Mouse (Mus musculus) embryonic facial prominence, embryonic 15.5 days (tissue): ENCODE data around the gene Dhrs9. TPM values are rescaled to one million over a fixed set of nuclear protein-coding genes. Genes with fewer than 3 reads are reported as not detected.
A peak's percentile ranks its signal among the peaks of the same experiment; 100 is the strongest.

Experiments used
- ATAC-seq: fragments of 200-750 bp; cut with Nextera tagmentation; 2 replicates; pipeline ENCODE4 v1.8.0; 2017; ENCODE audit warnings: low read depth, moderate TSS enrichment; ENCODE audit not compliant: insufficient number of reproducible peaks, low FRiP score, low TSS enrichment
- H3K27ac ChIP-seq: fragments of 300-500 bp; sonication (generic); replicated peaks from 2 replicates; pipeline ENCODE4 v1.5.1; 2015; ENCODE audit warnings: mild to moderate bottlenecking, inconsistent platforms
- H3K27me3 ChIP-seq: fragments of 300-500 bp; sonication (generic); 2 replicates; pipeline ENCODE4 v1.6.1; 2015; ENCODE audit warnings: inconsistent platforms
- H3K36me3 ChIP-seq: fragments of 300-500 bp; sonication (generic); 2 replicates; pipeline ENCODE4 v1.6.1; 2015; ENCODE audit warnings: mild to moderate bottlenecking, inconsistent platforms
- H3K4me1 ChIP-seq: fragments of 300-500 bp; sonication (generic); 2 replicates; pipeline ENCODE4 v1.6.1; 2015; ENCODE audit warnings: inconsistent platforms
- H3K4me2 ChIP-seq: fragments of 300-500 bp; sonication (generic); replicated peaks from 2 replicates; pipeline ENCODE4 v1.6.1; 2015; ENCODE audit warnings: mild to moderate bottlenecking, inconsistent platforms
- H3K4me3 ChIP-seq: fragments of 300-500 bp; sonication (generic); replicated peaks from 2 replicates; pipeline ENCODE4 v1.5.1; 2015; ENCODE audit warnings: mild to moderate bottlenecking, inconsistent platforms
- H3K9ac ChIP-seq: fragments of 300-500 bp; sonication (generic); 2 replicates; pipeline ENCODE4 v1.6.1; 2015; ENCODE audit warnings: inconsistent platforms
- H3K9me3 ChIP-seq: fragments of 300-500 bp; sonication (generic); replicated peaks from 2 replicates; pipeline ENCODE4 v1.6.1; 2016; ENCODE audit warnings: inconsistent platforms
- WGBS: fragments of 180-500 bp; shearing (Covaris S2); methylation state at CpG from one replicate; pipeline ENCODE4 v1.1.7; 2015; 5-methylcytosine and 5-hydroxymethylcytosine counted together
- polyA plus RNA-seq: library from polyadenylated mRNA; unstranded; fragments of >200 nt; fragmentation: Nextera tagmentation; extraction: Ambion mirVana; gene quantifications from 2 replicates; pipeline ENCODE4 v1.2.1, GENCODE M21; 2015

Dhrs9 gene
- polyA plus RNA-seq, 1 experiment from 2014 or later: 0.32 TPM

GRCm38 (mm10) chr2:69418294-69418881 lies 38.1 kb downstream of the Dhrs9 start:
- no peak for ATAC-seq
- 16% methylated on average over 11 of the region's 11 CpGs for WGBS
- Histone ChIP-seq H3K4me1 (0 out of 2 replicates have a peak, but pooled peaks cover 5% of the 10 kb centered on the region), H3K4me3 (no peak overlapping the region), H3K9me3 (no peaks in the 10 kb centered on the region), H3K27ac (no peak overlapping the region), H3K36me3 (no peaks in the 10 kb centered on the region), H3K9ac (no peak overlapping the region), H3K4me2 (0 out of 2 replicates have a peak overlapping the region, but pooled peaks have one; percentile 1), H3K27me3 (no peaks in the 10 kb centered on the region)

- no peak for ATAC-seq
- H3K27me3 ChIP-seq: no peaks in the 10 kb centered on the region
- H3K9me3 ChIP-seq: no peaks in the 10 kb centered on the region
- no peaks in the 10 kb centered on the region for H3K36me3 ChIP-seq
- no peaks in the 10 kb centered on the region for H3K4me1 ChIP-seq
- no peak overlapping the region for H3K4me3 ChIP-seq
- WGBS: 62% methylated on average over 5 of the region's 5 CpGs
- H3K4me2 ChIP-seq: no peak overlapping the region
- no peak overlapping the region for H3K9ac ChIP-seq
- no peak overlapping the region for H3K27ac ChIP-seq
Observed at GRCm38 (mm10) chr2:69424829-69425228, 44.6 kb downstream of the Dhrs9 start.

GRCm38 (mm10) chr2:69426081-69426480 lies 45.8 kb downstream of the Dhrs9 start:
- Histone ChIP-seq H3K4me2 (no peak overlapping the region), H3K4me3 (no peak overlapping the region), H3K9me3 (no peaks in the 10 kb centered on the region), H3K27ac (no peak overlapping the region), H3K4me1 (no peaks in the 10 kb centered on the region), H3K27me3 (no peaks in the 10 kb centered on the region), H3K36me3 (no peaks in the 10 kb centered on the region), H3K9ac (no peak overlapping the region)
- 91% methylated on average over 1 of the region's 1 CpGs for WGBS
- ATAC-seq: no peak

GRCm38 (mm10) chr2:69427141-69427540 lies 46.9 kb downstream of the Dhrs9 start:
- Histone ChIP-seq H3K36me3 (no peaks in the 10 kb centered on the region), H3K9ac (no peak overlapping the region), H3K27ac (no peak overlapping the region), H3K9me3 (no peaks in the 10 kb centered on the region), H3K4me1 (no peaks in the 10 kb centered on the region), H3K4me3 (no peak overlapping the region), H3K27me3 (no peaks in the 10 kb centered on the region), H3K4me2 (no peak overlapping the region)
- ATAC-seq: no peak
- WGBS: 84% methylated on average over 10 of the region's 10 CpGs

- H3K4me2 ChIP-seq: no peak overlapping the region
- no peak overlapping the region for H3K27ac ChIP-seq
- no peaks in the 10 kb centered on the region for H3K27me3 ChIP-seq
- H3K4me3 ChIP-seq: no peak overlapping the region
- H3K9me3 ChIP-seq: no peaks in the 10 kb centered on the region
- no peaks in the 10 kb centered on the region for H3K36me3 ChIP-seq
- WGBS: 35% methylated on average over 3 of the region's 3 CpGs
- no peaks in the 10 kb centered on the region for H3K4me1 ChIP-seq
- no peak for ATAC-seq
- no peak overlapping the region for H3K9ac ChIP-seq
Observed at GRCm38 (mm10) chr2:69428116-69428515, 47.9 kb downstream of the Dhrs9 start.

GRCm38 (mm10) chr2:69441656-69442055 lies 61.4 kb downstream of the Dhrs9 start:
- H3K4me3 ChIP-seq: no peak overlapping the region
- ATAC-seq: no peak
- H3K27ac ChIP-seq: no peak overlapping the region
- H3K36me3 ChIP-seq: no peaks in the 10 kb centered on the region
- no peaks in the 10 kb centered on the region for H3K27me3 ChIP-seq
- no peak overlapping the region for H3K9ac ChIP-seq
- no peak overlapping the region for H3K4me2 ChIP-seq
- H3K4me1 ChIP-seq: no peaks in the 10 kb centered on the region
- WGBS: 45% methylated on average over 3 of the region's 3 CpGs
- no peaks in the 10 kb centered on the region for H3K9me3 ChIP-seq

GRCm38 (mm10) chr2:69445896-69446472 lies 65.7 kb downstream of the Dhrs9 start:
- H3K4me1 ChIP-seq: no peaks in the 10 kb centered on the region
- ATAC-seq: no peak
- WGBS: 64% methylated on average over 4 of the region's 4 CpGs
- no peak overlapping the region for H3K27ac ChIP-seq
- no peak overlapping the region for H3K4me2 ChIP-seq
- no peaks in the 10 kb centered on the region for H3K9me3 ChIP-seq
- no peak overlapping the region for H3K4me3 ChIP-seq
- no peaks in the 10 kb centered on the region for H3K36me3 ChIP-seq
- H3K9ac ChIP-seq: no peak overlapping the region
- H3K27me3 ChIP-seq: no peaks in the 10 kb centered on the region

- Histone ChIP-seq H3K4me2 (no peak overlapping the region), H3K27ac (no peak overlapping the region), H3K4me1 (no peaks in the 10 kb centered on the region), H3K27me3 (no peaks in the 10 kb centered on the region), H3K9me3 (no peaks in the 10 kb centered on the region), H3K4me3 (no peak overlapping the region), H3K9ac (no peak overlapping the region), H3K36me3 (no peaks in the 10 kb centered on the region)
- 85% methylated on average over 4 of the region's 4 CpGs for WGBS
- no peak for ATAC-seq
Observed at GRCm38 (mm10) chr2:69448581-69448980, 68.3 kb downstream of the Dhrs9 start.

GRCm38 (mm10) chr2:69451128-69451527 lies 70.9 kb downstream of the Dhrs9 start:
- no peaks in the 10 kb centered on the region for H3K36me3 ChIP-seq
- H3K4me3 ChIP-seq: no peak overlapping the region
- no peak overlapping the region for H3K27ac ChIP-seq
- no peaks in the 10 kb centered on the region for H3K4me1 ChIP-seq
- H3K9ac ChIP-seq: no peak overlapping the region
- no peak for ATAC-seq
- H3K4me2 ChIP-seq: no peak overlapping the region
- no peaks in the 10 kb centered on the region for H3K27me3 ChIP-seq
- H3K9me3 ChIP-seq: no peaks in the 10 kb centered on the region
- 91% methylated on average over 5 of the region's 5 CpGs for WGBS

Other genes starting within 250 kb of the Dhrs9 start
- 0.84 and 0.95 TPM in 2 replicates for gene Nostrin, start 244.6 kb upstream of the Dhrs9 start, polyA plus RNA-seq
- 122 and 125 TPM in 2 replicates for gene Spc25, start 174.3 kb upstream of the Dhrs9 start, polyA plus RNA-seq
- not detected in 2 replicates for gene G6pc2, start 169.4 kb upstream of the Dhrs9 start, polyA plus RNA-seq
- 0.03 and 0.13 TPM in 2 replicates for gene Abcb11, start 37.8 kb upstream of the Dhrs9 start, polyA plus RNA-seq
- 0.30 and 0.37 TPM in 2 replicates for gene Lrp2, start 205.6 kb downstream of the Dhrs9 start, polyA plus RNA-seq